Mouse (Mus musculus) spleen, adult 18-20 months (tissue): ENCODE results near the gene Slc46a1.

Experiments
- DNase-seq, 2 experiments: peaks; one replicate each; pipeline ENCODE4 v3.0.0; 2022; ENCODE audit warnings: mixed read lengths in 2 of 2

Slc46a1 gene

DNA sequence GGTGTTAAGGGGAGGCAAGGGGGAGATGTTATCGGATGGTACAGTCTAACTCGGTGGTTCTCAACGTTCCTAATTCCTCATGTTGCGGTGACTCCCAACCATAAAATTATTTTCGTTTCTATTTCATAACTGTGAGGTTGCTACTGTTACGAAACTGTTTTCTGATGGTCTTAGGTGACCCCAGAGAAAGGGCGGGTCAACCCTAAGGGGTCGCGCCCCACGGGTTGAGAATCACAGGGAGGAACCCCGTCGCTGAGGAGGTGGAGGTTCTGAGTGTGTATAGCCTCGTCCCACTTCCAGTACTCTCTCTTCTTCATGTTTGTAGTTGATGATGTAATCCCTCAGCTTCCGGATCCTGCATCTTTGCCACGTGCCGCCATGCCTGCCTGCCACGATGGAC lies 6.8 kb upstream of the Slc46a1 start:
- no peak for DNase-seq

DNA sequence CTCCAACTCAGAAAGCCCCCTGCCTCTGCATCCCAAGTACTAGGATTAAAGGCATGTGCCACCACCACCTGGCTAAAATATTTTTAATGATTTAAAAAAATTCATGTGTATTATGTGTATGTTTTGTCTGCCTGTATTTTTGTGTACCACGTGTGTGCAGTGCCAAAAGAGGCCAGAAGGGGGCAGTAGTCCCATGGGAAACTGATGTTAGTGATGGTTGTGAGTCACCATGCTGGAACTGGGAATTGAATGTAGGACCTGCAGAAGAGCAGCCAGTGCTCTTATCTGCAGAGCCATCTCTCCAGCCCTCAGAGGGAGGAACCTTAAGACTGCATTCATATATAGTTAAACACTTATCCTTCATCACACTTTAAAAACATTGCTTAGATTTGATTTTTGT lies 3.6 kb upstream of the Slc46a1 start:
- DNase-seq, result no peak

DNA sequence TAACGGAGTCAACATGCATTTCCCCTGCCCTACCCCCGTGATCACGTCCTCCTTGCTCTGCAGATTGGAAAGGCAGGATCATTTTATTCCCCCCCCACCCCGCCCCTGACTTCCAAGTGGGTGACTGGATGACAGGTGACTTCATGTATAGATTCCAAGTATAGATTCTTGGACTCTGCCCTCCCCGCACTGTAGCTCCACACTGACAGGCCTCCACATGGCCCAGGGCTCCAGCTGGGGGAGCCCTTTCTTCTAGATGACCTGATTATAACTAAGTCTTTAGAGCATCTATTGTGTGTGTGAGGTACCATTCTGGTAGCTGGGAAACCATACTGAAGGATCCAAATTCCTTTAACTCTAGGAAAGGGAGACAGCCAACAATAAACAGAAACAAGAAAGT lies 2.8 kb upstream of the Slc46a1 start:
- DNase-seq, result no peak

DNA sequence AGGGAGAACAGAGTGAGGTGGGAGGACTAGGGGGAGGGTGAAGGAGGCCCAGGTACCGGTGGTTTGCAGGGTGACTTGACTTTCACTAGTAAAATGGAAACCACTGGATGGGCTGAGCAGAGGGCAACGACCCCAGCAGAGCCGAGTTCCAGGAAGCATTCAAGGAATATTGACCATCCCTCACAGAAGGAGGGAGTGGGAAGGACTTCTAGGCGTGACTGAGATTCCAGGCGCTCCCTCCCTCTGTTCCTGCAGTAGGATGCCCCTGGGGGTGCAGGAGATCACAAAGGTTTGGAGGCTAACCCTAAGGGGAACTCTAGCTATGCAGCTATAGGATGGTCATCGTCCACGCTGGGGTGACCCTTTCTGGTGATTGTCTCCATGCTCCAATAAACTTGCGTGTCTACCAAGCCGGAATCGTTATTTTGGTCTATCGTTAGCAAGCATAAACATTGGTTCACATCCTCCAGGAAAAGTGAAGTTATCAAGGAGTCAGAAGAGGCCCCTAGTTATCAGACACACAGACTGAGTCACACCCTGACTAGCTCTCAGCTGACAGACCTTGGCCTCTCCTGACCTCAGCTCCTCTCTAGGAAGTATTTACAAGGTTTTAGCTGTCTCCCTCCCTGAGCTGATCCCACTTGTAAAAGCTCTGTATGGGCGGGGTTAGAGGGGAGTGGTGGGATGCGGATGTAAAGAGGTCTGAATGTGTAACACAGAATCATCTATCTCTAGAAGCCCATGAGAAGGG lies 2.0 kb upstream of the Slc46a1 start:
- no peak for DNase-seq

DNA sequence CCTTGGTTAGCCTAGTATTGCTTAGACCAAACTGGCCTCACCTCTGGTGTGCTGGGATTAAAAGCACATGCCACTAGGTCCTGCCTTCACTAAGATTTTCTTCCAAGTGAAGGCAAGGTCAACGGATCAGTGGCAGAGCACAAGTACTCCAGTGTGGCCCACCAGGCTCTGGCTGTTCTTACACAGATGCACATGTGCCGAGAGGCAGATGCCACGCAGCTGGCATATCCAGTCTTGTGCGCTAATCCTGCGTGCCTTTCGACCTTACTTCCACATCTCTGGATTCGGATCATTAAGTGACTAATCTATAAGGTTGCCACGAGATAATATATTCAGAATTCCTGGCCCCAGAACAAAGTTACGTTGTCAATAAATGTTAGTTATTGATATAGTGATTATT lies 381 bp upstream of the Slc46a1 start:
- DNase-seq, result no peak

DNA sequence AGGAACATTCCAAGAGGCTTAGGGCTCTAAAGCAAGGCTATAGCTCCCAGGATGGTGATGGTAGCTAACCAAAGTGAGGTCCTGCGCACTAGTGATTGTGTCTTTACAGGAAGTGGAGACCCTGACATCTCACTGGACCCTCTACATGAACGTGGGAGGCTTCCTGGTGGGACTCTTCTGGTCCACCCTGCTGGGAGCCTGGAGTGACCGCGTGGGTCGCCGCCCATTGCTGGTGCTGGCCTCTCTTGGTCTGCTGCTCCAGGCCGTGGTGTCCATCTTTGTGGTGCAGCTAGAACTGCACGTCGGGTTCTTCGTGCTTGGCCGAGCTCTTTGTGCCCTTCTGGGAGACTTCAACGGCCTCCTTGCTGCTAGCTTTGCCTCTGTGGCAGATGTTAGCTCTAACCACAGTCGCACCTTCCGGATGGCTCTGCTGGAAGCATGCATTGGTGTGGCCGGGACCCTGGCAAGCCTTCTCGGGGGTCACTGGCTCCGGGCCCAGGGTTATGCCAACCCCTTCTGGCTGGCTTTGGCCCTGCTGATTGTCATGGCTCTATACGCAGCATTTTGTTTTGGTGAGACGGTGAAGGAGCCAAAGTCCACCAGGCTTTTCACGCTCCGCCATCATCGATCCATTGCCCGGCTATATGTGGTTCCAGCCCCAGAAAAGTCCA lies 880 bp downstream of the Slc46a1 start:
- DNase-seq, result no peak

DNA sequence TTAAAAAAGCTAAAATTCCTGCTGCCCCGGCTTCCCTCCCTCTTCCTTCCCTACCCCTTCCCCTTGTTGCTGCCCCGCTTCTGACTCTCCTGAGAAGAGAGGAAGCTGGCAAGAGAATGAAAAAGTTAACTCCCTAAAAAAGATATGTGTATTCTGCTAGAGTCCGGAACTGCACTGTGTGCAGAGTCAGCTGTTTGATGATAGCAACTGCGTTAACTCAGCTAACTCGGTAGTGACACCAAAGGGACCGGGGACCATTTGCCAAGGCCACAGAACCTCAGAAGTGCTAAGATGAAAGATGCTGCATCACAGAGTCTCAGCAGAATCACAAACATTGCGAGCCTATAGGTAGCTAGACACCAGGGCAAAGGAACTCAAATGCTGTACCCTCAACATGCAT lies 2.0 kb downstream of the Slc46a1 start:
- no peak for DNase-seq

DNA sequence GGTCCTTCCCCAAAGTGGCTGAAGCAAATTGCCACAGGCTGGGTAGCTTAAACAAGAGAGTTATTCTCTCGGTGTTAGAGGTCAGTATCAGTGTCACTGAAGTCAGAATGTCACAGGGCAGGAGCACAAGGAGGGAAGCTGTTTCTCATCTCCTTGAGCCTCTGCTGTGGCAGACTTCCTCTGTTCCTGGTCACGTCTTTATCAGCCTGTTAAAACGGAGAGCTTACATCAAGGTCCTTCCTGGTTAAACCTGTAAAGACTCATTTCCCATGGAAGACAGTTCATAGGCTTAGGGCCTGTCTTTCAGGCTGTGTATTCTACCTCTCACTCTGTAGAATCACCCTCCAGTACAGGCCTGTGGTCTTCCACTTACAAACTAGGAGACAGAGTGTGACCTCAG lies 2.4 kb downstream of the Slc46a1 start:
- no peak for DNase-seq

DNA sequence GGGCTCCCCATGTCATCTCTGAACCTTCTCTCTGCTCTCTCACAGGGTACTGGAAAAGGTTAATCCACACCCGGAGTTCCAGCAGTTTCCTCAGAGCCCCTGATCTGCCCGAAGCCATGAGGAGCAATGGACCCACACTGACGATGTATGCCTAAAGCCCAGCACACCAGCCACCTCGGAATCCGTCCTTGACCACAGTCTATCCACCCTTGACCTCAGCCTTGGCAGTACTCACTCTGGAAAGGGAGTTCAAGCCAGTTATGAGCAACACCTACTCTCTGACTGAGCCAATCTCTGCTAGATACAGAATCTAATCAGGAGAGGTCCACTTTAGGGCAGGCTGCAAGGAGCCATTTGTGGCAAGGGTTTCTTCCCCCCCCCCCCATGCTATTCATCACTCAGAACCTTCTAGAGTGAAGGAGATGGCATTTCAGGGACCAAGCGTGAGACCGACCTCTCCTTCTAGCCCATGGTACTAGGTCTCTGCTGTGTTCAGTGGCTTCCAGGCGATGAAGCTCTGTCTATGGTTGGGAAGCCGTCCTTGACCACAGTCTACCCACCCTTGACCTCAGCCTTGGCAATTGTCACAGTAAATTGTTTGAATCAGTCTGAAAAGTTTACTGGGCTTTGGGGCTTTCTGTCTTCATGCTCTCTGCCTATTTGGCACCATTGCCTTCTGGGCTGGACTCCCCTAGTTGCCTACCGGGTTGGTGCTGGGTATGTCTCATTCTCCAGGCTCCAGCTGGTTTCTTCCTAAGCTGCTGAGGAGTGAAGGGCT lies 6.0 kb downstream of the Slc46a1 start:
- DNase-seq, result no peak

DNA sequence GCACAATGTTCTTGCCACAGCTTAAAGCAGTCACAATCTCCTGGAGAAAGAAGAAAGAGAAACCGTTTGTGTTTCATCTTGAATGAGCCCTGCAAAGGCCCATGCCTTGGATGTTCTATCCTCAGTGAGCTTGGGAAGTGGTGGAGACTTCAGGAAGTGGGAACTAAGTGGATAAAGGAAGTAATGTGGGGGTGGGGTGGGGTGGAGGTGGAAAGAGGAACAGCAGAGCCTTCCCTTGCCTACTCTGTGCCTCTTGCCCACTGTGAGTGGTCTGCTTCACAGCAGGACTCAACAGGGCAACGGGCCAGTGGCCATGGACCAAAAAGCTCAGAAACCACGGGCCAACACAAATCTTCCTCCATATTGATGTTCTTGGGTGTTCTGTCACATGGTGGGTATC lies 9.8 kb downstream of the Slc46a1 start:
- no peak for DNase-seq

DNA sequence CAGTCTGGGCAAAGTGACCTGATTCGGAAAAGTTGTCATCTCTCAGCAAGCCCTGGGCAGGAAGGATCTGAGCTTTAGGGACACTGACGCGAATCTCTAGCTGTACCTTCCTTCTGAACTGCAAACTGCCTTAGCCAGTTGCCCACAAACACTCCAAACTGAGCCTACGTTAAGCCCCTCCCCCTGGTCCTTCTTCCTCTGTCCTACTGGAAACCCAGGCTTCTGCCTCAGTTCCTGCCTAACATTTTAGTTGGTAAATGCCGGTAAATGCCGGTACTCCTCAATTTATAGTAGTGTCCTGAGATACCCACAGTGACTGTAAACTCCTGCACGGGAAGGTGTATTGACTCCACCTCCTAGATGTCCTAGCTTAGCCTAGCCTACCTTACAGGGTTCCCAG lies 18.1 kb downstream of the Slc46a1 start:
- no peak for DNase-seq

DNA sequence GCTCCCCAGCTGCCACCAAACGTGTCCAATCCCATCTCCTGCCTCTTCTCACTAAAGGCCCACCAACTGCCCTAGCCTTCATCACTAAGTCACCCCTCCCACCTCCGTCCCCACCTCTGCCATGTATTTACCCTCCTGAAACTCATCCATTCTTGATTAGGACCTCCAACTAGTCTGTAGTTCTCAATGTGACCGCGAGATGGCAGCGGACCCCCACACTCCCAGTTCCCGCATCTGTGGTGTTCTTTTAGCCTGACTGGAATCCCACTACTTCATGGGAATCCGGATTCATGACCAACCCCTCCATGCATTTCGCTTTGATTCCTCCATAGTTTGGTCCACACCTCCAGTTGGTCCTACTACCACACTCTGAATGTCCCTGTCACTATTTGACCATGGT lies 22.7 kb downstream of the Slc46a1 start:
- DNase-seq, result peak; percentile 26 to 63

DNA sequence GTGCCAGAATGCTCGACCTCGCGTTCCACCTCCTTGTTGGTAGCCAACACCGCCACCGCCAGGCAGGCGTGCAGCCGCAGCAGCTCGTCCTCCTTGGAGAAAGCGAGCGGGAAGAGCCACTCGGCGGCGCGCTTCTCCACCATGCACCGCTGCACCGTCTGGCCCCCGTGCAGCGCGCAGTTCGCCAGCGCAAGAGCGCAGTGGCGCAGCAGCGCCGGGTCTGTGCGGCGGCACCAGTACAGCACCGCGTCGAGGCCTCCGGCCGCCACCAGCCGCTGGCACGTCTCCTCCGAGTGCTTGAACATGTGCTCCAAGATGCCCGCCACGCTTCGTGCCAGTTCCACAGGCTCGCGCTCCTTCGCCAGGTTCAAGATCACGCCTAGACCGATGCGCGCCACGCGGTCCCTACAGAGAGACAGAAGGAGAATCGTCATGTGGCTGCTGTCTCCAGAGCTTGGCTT lies 25.3 kb downstream of the Slc46a1 start:
- no peak for DNase-seq

DNA sequence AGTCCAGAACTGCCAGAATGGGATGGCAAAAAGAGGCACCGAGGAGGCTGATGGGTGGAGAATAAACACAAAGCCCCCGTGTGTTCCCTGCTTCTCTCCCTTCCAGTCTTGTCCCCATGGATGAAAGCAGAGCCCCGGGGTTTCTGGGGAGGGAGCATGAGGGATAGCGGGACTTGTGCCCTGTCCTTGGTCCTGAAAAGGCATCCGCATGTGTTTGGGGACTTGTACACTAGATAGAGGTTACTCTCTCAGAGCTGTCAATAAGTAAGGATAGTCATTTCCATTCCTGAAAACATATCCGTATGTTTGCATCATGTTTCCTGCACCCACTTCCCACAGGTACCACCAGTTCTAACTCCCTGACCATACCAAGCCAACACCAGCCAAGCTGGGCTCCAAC lies 30.4 kb downstream of the Slc46a1 start:
- no peak for DNase-seq

DNA sequence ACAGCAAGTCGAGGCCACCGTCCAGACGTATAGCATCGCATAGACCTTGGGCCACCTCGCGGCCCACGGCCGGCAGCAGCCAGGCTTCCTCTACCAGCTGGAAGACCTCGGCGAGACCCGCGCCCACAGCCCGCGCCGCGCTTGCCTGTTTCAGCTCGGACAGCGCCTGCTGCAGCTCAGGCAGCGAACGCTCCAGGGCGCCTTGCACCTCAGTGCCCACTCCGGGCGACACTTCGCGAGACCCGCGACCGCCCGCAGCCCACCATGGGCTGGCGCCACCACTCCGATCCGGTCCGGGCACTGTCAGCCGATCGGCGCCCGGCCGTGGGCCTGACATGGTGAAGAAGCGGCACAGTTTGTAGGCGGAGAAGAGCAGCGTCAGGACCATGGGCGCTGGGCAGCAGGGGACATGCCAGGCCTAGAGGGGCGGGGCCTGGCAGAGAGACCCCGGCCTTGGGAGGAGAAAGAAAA lies 31.6 kb downstream of the Slc46a1 start:
- peak; percentile 17 to 26 for DNase-seq

DNA sequence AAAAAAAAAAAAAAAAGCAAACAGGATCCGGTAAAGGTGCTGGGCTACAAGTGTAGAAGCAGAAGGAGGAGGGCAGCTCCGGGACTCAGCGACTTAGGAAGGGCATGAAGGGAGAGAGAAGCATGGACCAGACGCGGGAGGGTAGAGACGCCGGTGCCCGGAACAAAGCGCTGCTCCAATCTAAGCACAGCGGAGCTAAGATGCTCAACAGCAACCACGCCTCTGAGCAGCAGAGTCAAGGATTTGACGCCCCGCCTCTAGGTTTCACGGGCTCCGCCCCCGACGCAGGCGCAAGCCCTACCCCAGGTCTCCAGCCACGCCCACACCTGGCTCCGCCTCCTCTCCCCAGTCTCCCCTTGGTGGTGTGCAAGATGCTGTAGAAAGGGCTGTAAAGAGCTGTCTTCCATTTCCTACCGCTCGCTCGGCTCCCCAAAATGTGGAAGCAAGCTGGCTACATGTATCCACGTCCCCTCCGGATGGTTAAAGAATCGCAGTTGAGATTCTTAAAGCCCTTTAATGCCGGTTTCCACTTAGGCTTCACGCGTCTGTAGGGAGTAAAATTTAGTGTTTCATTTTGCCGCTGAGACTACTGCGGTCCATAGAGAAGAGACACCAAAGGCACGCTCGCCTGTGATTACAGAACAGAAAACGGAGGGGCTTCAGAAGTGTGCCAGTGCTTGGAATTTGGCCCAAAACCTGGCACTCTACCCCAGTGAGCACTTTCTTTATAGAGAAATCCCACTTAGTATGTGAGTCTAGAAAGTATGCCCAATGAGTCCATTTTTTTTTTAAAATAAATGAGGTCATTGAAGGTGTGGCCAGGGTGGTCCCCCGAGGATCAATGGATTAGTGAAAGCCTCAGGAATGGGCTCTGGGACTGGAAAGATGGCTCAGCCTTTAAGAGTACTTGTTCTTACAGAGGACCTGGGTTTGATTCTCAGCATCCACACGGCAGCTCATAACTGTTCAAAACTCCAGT lies 32.3 kb downstream of the Slc46a1 start, which contains the start of gene Sarm1:
Gene Sarm1 (minus strand): TSS at position 211 of the 979 bp plus-strand sequence.
- DNase-seq, result peak; percentile 96 to 99

DNA sequence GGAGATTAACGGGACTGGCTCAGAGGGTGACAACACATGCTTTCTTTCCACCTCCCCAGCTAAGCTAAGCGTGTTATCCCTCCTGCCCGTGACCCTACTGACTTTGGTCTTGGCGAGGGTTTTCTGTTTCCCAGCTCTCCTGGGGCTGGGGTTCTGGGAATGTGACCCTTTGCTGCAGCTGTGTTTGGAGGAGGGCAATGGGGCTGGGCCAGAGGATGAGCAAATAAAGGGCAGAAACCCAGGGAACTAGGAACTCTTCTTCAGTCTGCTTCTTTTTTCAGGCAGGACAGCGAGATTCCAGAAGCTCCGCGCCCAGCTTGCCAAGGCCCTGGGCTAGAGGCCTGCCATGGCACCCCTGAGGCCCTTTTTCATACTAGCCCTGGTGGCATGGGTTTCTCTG lies 33.5 kb downstream of the Slc46a1 start, which contains the start of gene Vtn:
Gene Vtn (plus strand): TSS at position 88 of the 400 bp plus-strand sequence.
- no peak for DNase-seq

DNA sequence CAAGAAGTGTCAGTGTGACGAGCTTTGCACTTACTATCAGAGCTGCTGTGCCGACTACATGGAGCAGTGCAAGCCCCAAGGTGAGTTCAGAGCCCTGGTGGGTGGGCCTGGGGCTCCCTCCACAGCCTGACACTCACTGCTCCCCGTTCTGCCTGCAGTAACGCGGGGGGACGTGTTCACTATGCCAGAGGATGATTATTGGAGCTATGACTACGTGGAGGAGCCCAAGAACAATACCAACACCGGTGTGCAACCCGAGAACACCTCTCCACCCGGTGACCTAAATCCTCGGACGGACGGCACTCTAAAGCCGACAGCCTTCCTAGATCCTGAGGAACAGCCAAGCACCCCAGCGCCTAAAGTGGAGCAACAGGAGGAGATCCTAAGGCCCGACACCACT lies 34.0 kb downstream of the Slc46a1 start:
- DNase-seq, result no peak

DNA sequence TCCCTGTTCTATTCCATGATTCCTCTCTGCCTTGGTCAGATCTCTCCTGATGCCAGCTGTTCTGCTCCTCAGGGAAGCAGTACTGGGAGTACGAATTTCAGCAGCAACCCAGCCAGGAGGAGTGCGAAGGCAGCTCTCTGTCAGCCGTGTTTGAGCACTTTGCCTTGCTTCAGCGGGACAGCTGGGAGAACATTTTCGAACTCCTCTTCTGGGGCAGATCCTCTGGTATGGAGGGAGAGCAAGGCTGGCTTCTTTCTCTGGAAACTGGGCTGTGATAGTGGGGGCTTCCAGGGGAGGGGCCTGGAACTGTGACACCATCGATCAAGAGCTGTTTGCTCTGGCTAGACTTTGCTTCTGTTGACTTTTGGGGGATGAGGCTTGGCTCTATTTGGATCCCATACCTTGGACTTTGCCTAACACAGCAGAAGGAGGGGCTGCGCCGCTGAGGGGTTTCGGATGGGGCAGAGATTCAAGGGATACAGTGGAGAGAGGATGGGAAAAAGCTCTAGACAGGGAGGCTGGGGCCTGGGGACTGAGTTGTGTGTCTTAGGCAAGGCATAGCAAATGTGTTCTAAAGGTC lies 35.2 kb downstream of the Slc46a1 start:
- no peak for DNase-seq

DNA sequence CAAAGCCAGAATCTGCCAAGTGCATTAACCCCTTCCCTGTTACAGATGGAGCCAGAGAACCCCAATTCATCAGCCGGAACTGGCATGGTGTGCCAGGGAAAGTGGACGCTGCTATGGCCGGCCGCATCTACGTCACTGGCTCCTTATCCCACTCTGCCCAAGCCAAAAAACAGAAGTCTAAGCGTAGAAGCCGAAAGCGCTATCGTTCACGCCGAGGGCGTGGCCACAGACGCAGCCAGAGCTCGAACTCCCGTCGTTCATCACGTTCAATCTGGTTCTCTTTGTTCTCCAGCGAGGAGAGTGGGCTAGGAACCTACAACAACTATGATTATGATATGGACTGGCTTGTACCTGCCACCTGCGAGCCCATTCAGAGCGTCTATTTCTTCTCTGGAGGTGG lies 36.0 kb downstream of the Slc46a1 start:
- no peak for DNase-seq

DNA sequence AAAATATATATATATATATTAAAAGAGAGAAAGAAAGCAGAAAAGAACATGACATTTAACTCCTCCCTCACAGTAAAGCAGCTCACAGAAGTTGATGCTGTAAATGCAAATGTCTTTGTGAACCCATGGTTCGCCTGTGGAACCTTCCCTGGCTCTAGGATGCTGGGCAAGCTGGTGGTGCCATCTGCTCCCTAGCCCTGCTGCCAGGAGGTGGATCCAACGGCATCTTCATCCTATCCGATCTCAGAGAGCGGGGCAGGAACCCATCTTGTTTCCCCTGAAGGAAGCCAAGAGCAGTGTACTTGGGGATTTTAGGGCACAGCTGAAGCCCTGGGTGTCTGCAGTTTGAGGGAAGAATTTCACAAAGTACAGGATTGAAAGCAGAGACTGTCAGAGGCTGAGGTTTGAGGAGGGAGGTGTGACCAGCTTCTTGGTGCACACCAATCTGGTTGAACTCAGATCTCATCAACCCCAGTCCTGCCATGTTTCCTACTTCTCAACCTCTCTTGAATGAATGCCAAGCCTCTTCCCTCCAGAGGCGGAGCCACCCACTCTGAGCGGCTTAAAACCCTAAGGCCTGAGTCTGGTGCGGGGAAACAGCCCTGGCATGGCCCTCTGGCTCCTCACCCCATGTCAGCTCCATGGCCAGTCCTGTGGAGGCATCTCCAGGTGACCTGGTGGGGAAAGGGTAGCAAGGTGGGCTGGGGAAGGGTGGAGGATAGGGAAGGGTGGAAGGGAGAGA lies 37.6 kb downstream of the Slc46a1 start, which contains the start of gene Sebox:
Gene Sebox (plus strand): TSS at position 539 of the 742 bp plus-strand sequence.
- DNase-seq, result no peak
